Mouse (Mus musculus): ENCODE measurements around the gene Aebp1. TPM values are rescaled to one million over a fixed set of nuclear protein-coding genes. Genes with fewer than 3 reads are reported as not detected.
A peak's percentile ranks its signal among the peaks of the same experiment; 100 is the strongest.

Aebp1 gene
- polyA plus RNA-seq (2015; fragmentation: Nextera tagmentation; extraction: Ambion mirVana): 61.3 and 66.9 TPM in 2 replicates

- H3K4me3 ChIP-seq (replicated peaks): peak within 1 kb of the TSS; percentile 53
- H3K9me3 ChIP-seq (replicated peaks): no peaks in the 10 kb centered on the region
- H3K27ac ChIP-seq (replicated peaks): no peak within 1 kb of the TSS; the same call in 1 of the 2 replicates
- peak within 1 kb of the TSS; percentile 84 for H3K4me2 ChIP-seq (replicated peaks)
- H3K9ac ChIP-seq: peak within 1 kb of the TSS; percentile 44
- ATAC-seq (ENCODE audit: insufficient number of reproducible peaks, low FRiP score, low TSS enrichment, low read depth): peak; percentile 80
- 2% methylated on average over 59 of the region's 59 CpGs for WGBS
- no peaks in the 10 kb centered on the region for H3K27me3 ChIP-seq
- peaks cover 9% of the 10 kb centered on the region; the same call in 1 of the 2 replicates for H3K36me3 ChIP-seq
- H3K4me1 ChIP-seq: peaks cover 33% of the 10 kb centered on the region
Observed at GRCm38 (mm10) chr11:5861678-5862393, at the start of gene Aebp1. Gene Aebp1, plus strand, starts transcription at chr11:5861947.

- no peaks in the 10 kb centered on the region for H3K27me3 ChIP-seq
- no peak overlapping the region for H3K4me3 ChIP-seq (replicated peaks)
- H3K27ac ChIP-seq (replicated peaks): no peak overlapping the region
- H3K9me3 ChIP-seq (replicated peaks): no peaks in the 10 kb centered on the region
- ATAC-seq (ENCODE audit: insufficient number of reproducible peaks, low FRiP score, low TSS enrichment, low read depth): no peak
- no peaks in the 10 kb centered on the region for H3K4me1 ChIP-seq
- no peaks in the 10 kb centered on the region for H3K36me3 ChIP-seq
- WGBS: 75% methylated on average over 10 of the region's 10 CpGs
- H3K4me2 ChIP-seq (replicated peaks): no peak overlapping the region
- H3K9ac ChIP-seq: no peak overlapping the region
Observed at GRCm38 (mm10) chr11:5813381-5813780, 48.4 kb upstream of the Aebp1 start.

- 66% methylated on average over 2 of the region's 2 CpGs for WGBS
- H3K4me3 ChIP-seq (replicated peaks): no peak overlapping the region
Observed at GRCm38 (mm10) chr11:5819223-5819622, 42.5 kb upstream of the Aebp1 start.

GRCm38 (mm10) chr11:5825432-5825831 lies 36.3 kb upstream of the Aebp1 start:
- Histone ChIP-seq H3K27ac (replicated peaks) (no peak overlapping the region), H3K4me2 (replicated peaks) (no peak overlapping the region), H3K4me3 (replicated peaks) (no peak overlapping the region), H3K27me3 (no peaks in the 10 kb centered on the region), H3K9ac (no peak overlapping the region), H3K9me3 (replicated peaks) (no peaks in the 10 kb centered on the region), H3K4me1 (no peaks in the 10 kb centered on the region), H3K36me3 (peaks cover 24% of the 10 kb centered on the region)
- ATAC-seq (ENCODE audit: insufficient number of reproducible peaks, low FRiP score, low TSS enrichment, low read depth): no peak

More at GRCm38 (mm10) chr11:5819223-5819622, 42.5 kb upstream of the Aebp1 start:
- Histone ChIP-seq H3K36me3 (no peaks in the 10 kb centered on the region), H3K9ac (no peak overlapping the region), H3K4me1 (no peaks in the 10 kb centered on the region), H3K27me3 (no peaks in the 10 kb centered on the region), H3K4me2 (replicated peaks) (no peak overlapping the region), H3K27ac (replicated peaks) (no peak overlapping the region), H3K9me3 (replicated peaks) (no peaks in the 10 kb centered on the region)
- ATAC-seq (ENCODE audit: insufficient number of reproducible peaks, low FRiP score, low TSS enrichment, low read depth): no peak

GRCm38 (mm10) chr11:5827931-5828330 lies 33.8 kb upstream of the Aebp1 start:
- H3K36me3 ChIP-seq: peaks cover 49% of the 10 kb centered on the region
- H3K9ac ChIP-seq: no peak overlapping the region
- H3K4me2 ChIP-seq (replicated peaks): no peak overlapping the region
- no peaks in the 10 kb centered on the region for H3K27me3 ChIP-seq
- H3K9me3 ChIP-seq (replicated peaks): no peaks in the 10 kb centered on the region
- H3K27ac ChIP-seq (replicated peaks): no peak overlapping the region
- H3K4me3 ChIP-seq (replicated peaks): no peak overlapping the region
- no peaks in the 10 kb centered on the region for H3K4me1 ChIP-seq
- 86% methylated on average over 5 of the region's 5 CpGs for WGBS
- no peak for ATAC-seq (ENCODE audit: insufficient number of reproducible peaks, low FRiP score, low TSS enrichment, low read depth)

GRCm38 (mm10) chr11:5828509-5829191 lies 33.1 kb upstream of the Aebp1 start:
- Histone ChIP-seq H3K4me3 (replicated peaks) (no peak overlapping the region), H3K9me3 (replicated peaks) (no peaks in the 10 kb centered on the region), H3K27ac (replicated peaks) (no peak overlapping the region), H3K27me3 (no peaks in the 10 kb centered on the region), H3K36me3 (peaks cover 52% of the 10 kb centered on the region), H3K9ac (no peak overlapping the region), H3K4me1 (no peaks in the 10 kb centered on the region), H3K4me2 (replicated peaks) (no peak overlapping the region)
- WGBS: 79% methylated on average over 11 of the region's 11 CpGs
- ATAC-seq (ENCODE audit: insufficient number of reproducible peaks, low FRiP score, low TSS enrichment, low read depth): no peak

GRCm38 (mm10) chr11:5829327-5829726 lies 32.4 kb upstream of the Aebp1 start:
- no peak for ATAC-seq (ENCODE audit: insufficient number of reproducible peaks, low FRiP score, low TSS enrichment, low read depth)
- H3K36me3 ChIP-seq: peaks cover 58% of the 10 kb centered on the region
- WGBS: 91% methylated on average over 12 of the region's 12 CpGs

GRCm38 (mm10) chr11:5834506-5834905 lies 27.2 kb upstream of the Aebp1 start:
- WGBS: 71% methylated on average over 9 of the region's 9 CpGs
- H3K4me2 ChIP-seq (replicated peaks): no peak overlapping the region
- peaks cover 53% of the 10 kb centered on the region for H3K36me3 ChIP-seq
- ATAC-seq (ENCODE audit: insufficient number of reproducible peaks, low FRiP score, low TSS enrichment, low read depth): no peak
- no peak overlapping the region for H3K27ac ChIP-seq (replicated peaks)
- no peak overlapping the region for H3K9ac ChIP-seq
- H3K27me3 ChIP-seq: no peaks in the 10 kb centered on the region
- no peak overlapping the region for H3K4me3 ChIP-seq (replicated peaks)
- H3K9me3 ChIP-seq (replicated peaks): no peaks in the 10 kb centered on the region
- peaks cover 22% of the 10 kb centered on the region for H3K4me1 ChIP-seq

More at GRCm38 (mm10) chr11:5829327-5829726, 32.4 kb upstream of the Aebp1 start:
- Histone ChIP-seq H3K4me3 (replicated peaks) (no peak overlapping the region), H3K9me3 (replicated peaks) (no peaks in the 10 kb centered on the region), H3K4me2 (replicated peaks) (no peak overlapping the region), H3K27ac (replicated peaks) (no peak overlapping the region), H3K27me3 (no peaks in the 10 kb centered on the region), H3K4me1 (no peaks in the 10 kb centered on the region), H3K9ac (no peak overlapping the region)

- no peak for ATAC-seq (ENCODE audit: insufficient number of reproducible peaks, low FRiP score, low TSS enrichment, low read depth)
- Histone ChIP-seq H3K9me3 (replicated peaks) (no peaks in the 10 kb centered on the region), H3K4me2 (replicated peaks) (no peak overlapping the region), H3K9ac (no peak overlapping the region), H3K27ac (replicated peaks) (no peak overlapping the region), H3K36me3 (peaks cover 48% of the 10 kb centered on the region), H3K27me3 (no peaks in the 10 kb centered on the region), H3K4me3 (replicated peaks) (no peak overlapping the region), H3K4me1 (peaks cover 27% of the 10 kb centered on the region)
- 79% methylated on average over 7 of the region's 7 CpGs for WGBS
Observed at GRCm38 (mm10) chr11:5835057-5835456, 26.7 kb upstream of the Aebp1 start.

GRCm38 (mm10) chr11:5836126-5836525 lies 25.6 kb upstream of the Aebp1 start:
- Histone ChIP-seq H3K4me2 (replicated peaks) (no peak overlapping the region), H3K9me3 (replicated peaks) (no peaks in the 10 kb centered on the region), H3K9ac (no peak overlapping the region), H3K27me3 (no peaks in the 10 kb centered on the region), H3K4me1 (peaks cover 31% of the 10 kb centered on the region), H3K36me3 (peaks cover 40% of the 10 kb centered on the region), H3K4me3 (replicated peaks) (no peak overlapping the region), H3K27ac (replicated peaks) (no peak overlapping the region)
- 58% methylated on average over 1 of the region's 1 CpGs for WGBS
- no peak for ATAC-seq (ENCODE audit: insufficient number of reproducible peaks, low FRiP score, low TSS enrichment, low read depth)

GRCm38 (mm10) chr11:5837251-5838246 lies 24.2 kb upstream of the Aebp1 start, which contains the start of gene Polm:
Gene Polm, minus strand, starts transcription at chr11:5838016.
- no peaks in the 10 kb centered on the region for H3K27me3 ChIP-seq
- under 1% methylated on average over 63 of the region's 63 CpGs for WGBS
- no peaks in the 10 kb centered on the region for H3K9me3 ChIP-seq (replicated peaks)
- peaks cover 31% of the 10 kb centered on the region for H3K4me1 ChIP-seq
- H3K27ac ChIP-seq (replicated peaks): peak within 1 kb of the TSS; percentile 86
- ATAC-seq (ENCODE audit: insufficient number of reproducible peaks, low FRiP score, low TSS enrichment, low read depth): peak; percentile 94
- H3K36me3 ChIP-seq: peaks cover 26% of the 10 kb centered on the region
- H3K4me2 ChIP-seq (replicated peaks): peak within 1 kb of the TSS; percentile 81
- H3K9ac ChIP-seq: peak within 1 kb of the TSS; percentile 55
- peak within 1 kb of the TSS; percentile 62 for H3K4me3 ChIP-seq (replicated peaks)
